ENCODE assay signal across 9 mouse cellular contexts in genomic region chr2:155946069-155946468, GRCm38 (mm10). TPM values are rescaled to one million over a fixed set of nuclear protein-coding genes. Genes with fewer than 3 reads are reported as not detected.
DNase-seq lines count a peak whose midpoint lies in the region; ATAC-seq lines count a peak whose summit lies in the region.
"Had no signal": no experiment of that assay in that cellular context is flagged by ENCODE, and none has a peak within 500 bp of the region (broad histone marks: within the 10 kb centered on the region; RNA-seq: fewer than 3 reads in every experiment).

No protein-coding gene starts in this region.

- no peaks in the 10 kb centered on the region for H3K36me3 ChIP-seq in midbrain, embryonic 11.5 days (ENCODE audit: control insufficient read depth, insufficient read depth, low read length)
- H3K36me3 ChIP-seq in midbrain, embryonic 16.5 days (ENCODE audit: control insufficient read depth, insufficient read depth, low read length): no peaks in the 10 kb centered on the region
- no peaks in the 10 kb centered on the region for H3K36me3 ChIP-seq in liver, embryonic 11.5 days (ENCODE audit: control insufficient read depth, insufficient read depth, low read length)

- no peak overlapping the region for H3K4me3 ChIP-seq in midbrain, embryonic 11.5 days (ENCODE audit: low read depth, low read length)
- no peak overlapping the region for H3K4me3 ChIP-seq in midbrain, embryonic 16.5 days (ENCODE audit: low read depth, low read length)
- no peak overlapping the region for H3K4me3 ChIP-seq in liver, embryonic 11.5 days (ENCODE audit: low read depth, low read length)

- no peaks in the 10 kb centered on the region for H3K9me3 ChIP-seq in midbrain, embryonic 11.5 days (ENCODE audit: control insufficient read depth, low read length)
- H3K9me3 ChIP-seq in midbrain, embryonic 16.5 days (replicated peaks; ENCODE audit: control insufficient read depth, low read length, poor library complexity, severe bottlenecking): no peaks in the 10 kb centered on the region
- H3K9me3 ChIP-seq in liver, embryonic 11.5 days (ENCODE audit: control insufficient read depth, low read length): no peaks in the 10 kb centered on the region

- ATAC-seq in midbrain, embryonic 11.5 days (ENCODE audit: low FRiP score): no peak
- ATAC-seq in midbrain, embryonic 16.5 days: no peak
- ATAC-seq in liver, embryonic 11.5 days (replicated peaks; ENCODE audit: low FRiP score): 0 out of 2 replicates have a peak, but pooled peaks have one; percentile 29

- peak; percentile 94 for DNase-seq in midbrain, embryonic 11.5 days (ENCODE audit: low spot score, missing footprints)
- DNase-seq in adrenal gland, adult (ENCODE audit: inconsistent age in 2 of 2, low spot score in 1 of 2): peak; percentile 71 to 91
- peak; percentile 88 for DNase-seq in embryo, embryonic 11 days
- DNase-seq in heart, postnatal 14 days: peak; percentile 81 to 85
- DNase-seq in liver, embryonic 11.5 days (ENCODE audit: low spot score): peak; percentile 60
- DNase-seq in right cerebral cortex, adult 2 months (ENCODE audit: low spot score in 2 of 2): peak; percentile 51 to 73
- peak; percentile 26 for DNase-seq in yolk sac, embryonic 10.5 days (ENCODE audit: low spot score)

- no peak overlapping the region for H3K27ac ChIP-seq in midbrain, embryonic 11.5 days (ENCODE audit: low read depth, low read length)
- no peak overlapping the region for H3K27ac ChIP-seq in midbrain, embryonic 16.5 days (ENCODE audit: low read length)
- no peak overlapping the region for H3K27ac ChIP-seq in liver, embryonic 11.5 days (ENCODE audit: low read depth, low read length)

- H3K4me1 ChIP-seq in midbrain, embryonic 11.5 days (ENCODE audit: control insufficient read depth, insufficient read depth, low read length): peaks cover 7% of the 10 kb centered on the region
- peaks cover 11% of the 10 kb centered on the region for H3K4me1 ChIP-seq in midbrain, embryonic 16.5 days (ENCODE audit: control insufficient read depth, insufficient read depth, low read length)
- peaks cover 6% of the 10 kb centered on the region for H3K4me1 ChIP-seq in liver, embryonic 11.5 days (replicated peaks; ENCODE audit: control insufficient read depth, insufficient read depth, low read length)

- no peak overlapping the region for H3K9ac ChIP-seq in midbrain, embryonic 11.5 days (ENCODE audit: low read length)
- H3K9ac ChIP-seq in midbrain, embryonic 16.5 days (ENCODE audit: low read depth, low read length): no peak overlapping the region
- H3K9ac ChIP-seq in liver, embryonic 11.5 days (ENCODE audit: low read depth, low read length): no peak overlapping the region

- 5% methylated on average over 7 of the region's 7 CpGs for WGBS in midbrain, embryonic 11.5 days
- 2% methylated on average over 7 of the region's 7 CpGs for WGBS in midbrain, embryonic 16.5 days
- WGBS in liver, embryonic 11.5 days: 2% methylated on average over 7 of the region's 7 CpGs

- intact Hi-C loops in heart, postnatal 14 days (cut with DNase I): loop anchor here (1.0 to 10.0 kb wide), 2 partner anchors 98 to 251 kb away; partner anchors contain the start of gene Trpc4ap

- no peak overlapping the region for H3K4me2 ChIP-seq in midbrain, embryonic 11.5 days
- no peak overlapping the region for H3K4me2 ChIP-seq in midbrain, embryonic 16.5 days (ENCODE audit: low read length)
- no peak overlapping the region for H3K4me2 ChIP-seq in liver, embryonic 11.5 days

- no peaks in the 10 kb centered on the region for H3K27me3 ChIP-seq in midbrain, embryonic 11.5 days (ENCODE audit: control insufficient read depth, insufficient read depth, low read length)
- no peaks in the 10 kb centered on the region for H3K27me3 ChIP-seq in midbrain, embryonic 16.5 days (ENCODE audit: control insufficient read depth, insufficient read depth, low read depth, low read length)
- no peaks in the 10 kb centered on the region for H3K27me3 ChIP-seq in liver, embryonic 11.5 days (replicated peaks; ENCODE audit: control insufficient read depth, insufficient read depth, low read length)

RNA-seq across cellular contexts. Expression of gene Gdf5, which starts 0.9 kb away (rescaled TPM):
- polyA plus RNA-seq in midbrain, embryonic 11.5 days (2014; fragmentation: Nextera tagmentation; extraction: Ambion mirVana): 0.05 and 0.15 TPM in 2 replicates
- polyA plus RNA-seq in midbrain, embryonic 16.5 days (2015; fragmentation: Nextera tagmentation; extraction: Ambion mirVana): 0.95 and 1.8 TPM in 2 replicates
- total RNA-seq in heart, postnatal 14 days (2021): not detected
- polyA plus RNA-seq in liver, embryonic 11.5 days (2014; fragmentation: Nextera tagmentation; extraction: Ambion mirVana): 0.19 and 0.30 TPM in 2 replicates

RNA-seq across cellular contexts. Expression of gene Gm15557, which starts 5.5 kb away (rescaled TPM):
- polyA plus RNA-seq in midbrain, embryonic 11.5 days (2014; fragmentation: Nextera tagmentation; extraction: Ambion mirVana): not detected in 2 replicates
- polyA plus RNA-seq in midbrain, embryonic 16.5 days (2015; fragmentation: Nextera tagmentation; extraction: Ambion mirVana): not detected in 2 replicates
- total RNA-seq in heart, postnatal 14 days (2021): not detected
- not detected in 2 replicates for polyA plus RNA-seq in liver, embryonic 11.5 days (2014; fragmentation: Nextera tagmentation; extraction: Ambion mirVana)
- total RNA-seq: layer of hippocampus, adult 18-20 months had no signal

RNA-seq across cellular contexts. Expression of gene Cep250, which starts 10.2 kb away (rescaled TPM):
- 13.2 and 13.8 TPM in 2 replicates for polyA plus RNA-seq in midbrain, embryonic 11.5 days (2014; fragmentation: Nextera tagmentation; extraction: Ambion mirVana)
- polyA plus RNA-seq in midbrain, embryonic 16.5 days (2015; fragmentation: Nextera tagmentation; extraction: Ambion mirVana): 13.3 and 13.7 TPM in 2 replicates
- 1 to 10 TPM; 6.7 to 9.1 TPM for total RNA-seq in heart, postnatal 14 days (2021)
- 20.9 and 23.3 TPM in 2 replicates for polyA plus RNA-seq in liver, embryonic 11.5 days (2014; fragmentation: Nextera tagmentation; extraction: Ambion mirVana)

RNA-seq across cellular contexts. Expression of gene Uqcc1, which starts 16.0 kb away (rescaled TPM):
- polyA plus RNA-seq in midbrain, embryonic 11.5 days (2014; fragmentation: Nextera tagmentation; extraction: Ambion mirVana): 77.3 and 88.8 TPM in 2 replicates
- polyA plus RNA-seq in midbrain, embryonic 16.5 days (2015; fragmentation: Nextera tagmentation; extraction: Ambion mirVana): 63.3 and 66.8 TPM in 2 replicates
- total RNA-seq in heart, postnatal 14 days (2021): 100 to 1,000 TPM; 186 to 221 TPM
- 76.1 and 83.4 TPM in 2 replicates for polyA plus RNA-seq in liver, embryonic 11.5 days (2014; fragmentation: Nextera tagmentation; extraction: Ambion mirVana)

Comparison
In these comparisons a context has a peak if more than half of its experiments do, and no peak if none do; other contexts are left out.
1. DNase-seq: peak in every context shown above with its lines; median percentile 94 in midbrain, embryonic 11.5 days; 88 in embryo, embryonic 11 days; 83 in heart, postnatal 14 days; 81 in adrenal gland, adult; 62 in right cerebral cortex, adult 2 months; 60 in liver, embryonic 11.5 days; 26 in yolk sac, embryonic 10.5 days.